Mouse (Mus musculus) E14TG2a.4 (cell line): ENCODE measurements around the gene Atp6v0b.

ENCODE experiments used
- H3K27me3 ChIP-seq: 2 replicates; pipeline ENCODE4 v1.6.1; 2014; ENCODE audit warnings: low read length, control low read depth; ENCODE audit not compliant: insufficient read depth
- H3K36me3 ChIP-seq: 2 replicates; pipeline ENCODE4 v1.6.1; 2014; ENCODE audit warnings: low read length, control low read depth; ENCODE audit not compliant: insufficient read depth
- H3K4me1 ChIP-seq: replicated peaks from 2 replicates; pipeline ENCODE4 v1.6.1; 2014; ENCODE audit warnings: low read depth, low read length, control low read depth
- H3K4me3 ChIP-seq: replicated peaks from 2 replicates; pipeline ENCODE4 v1.5.1; 2014; ENCODE audit warnings: mild to moderate bottlenecking, low read length
- H3K9me3 ChIP-seq: 2 replicates; pipeline ENCODE4 v1.6.1; 2014; ENCODE audit warnings: low read length, control low read depth
- CTCF ChIP-seq: conservative IDR thresholded peaks from 2 replicates; pipeline ENCODE4 v1.5.1; 2014; ENCODE audit warnings: low read length
- NANOG ChIP-seq: IDR thresholded peaks from 2 replicates; pipeline ENCODE4 v1.6.1; 2014; ENCODE audit warnings: borderline replicate concordance, low read length, mixed read lengths
- POU5F1 ChIP-seq: IDR thresholded peaks from 2 replicates; pipeline ENCODE4 v1.6.1; 2014; ENCODE audit warnings: low read length, borderline replicate concordance

Gene Atp6v0b

GRCm38 (mm10) chr4:117878301-117878700, 8.8 kb downstream of the Atp6v0b start:
- Histone ChIP-seq H3K4me3 (no peak overlapping the region), H3K36me3 (peaks cover 30% of the 10 kb centered on the region), H3K4me1 (peaks cover 32% of the 10 kb centered on the region), H3K27me3 (peaks cover 44% of the 10 kb centered on the region), H3K9me3 (no peaks in the 10 kb centered on the region)
- TF ChIP-seq CTCF = no peak
- no peak for TF ChIP-seq POU5F1

DNA sequence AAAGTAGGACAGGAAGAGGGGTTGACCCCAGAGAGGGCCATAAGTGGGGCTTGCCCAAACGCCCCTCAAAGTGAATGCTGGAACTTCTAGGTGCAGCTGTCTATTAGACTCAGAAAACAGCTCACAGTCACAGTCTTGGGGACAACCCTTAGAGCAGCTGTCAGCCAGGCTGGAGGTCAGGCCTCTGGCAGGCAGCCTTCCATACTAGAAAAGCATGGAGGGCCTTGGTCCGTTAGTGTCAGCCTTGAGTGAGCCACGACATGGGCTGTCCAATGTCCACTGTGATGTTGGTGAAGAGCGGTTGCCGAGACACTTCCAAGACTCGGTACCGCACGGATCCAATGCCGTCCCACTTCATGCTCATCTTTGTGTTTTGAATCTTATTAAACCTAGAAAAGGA, 13.5 kb downstream of the Atp6v0b start:
- TF ChIP-seq NANOG = no peak
- Histone ChIP-seq H3K4me1 (peaks cover 40% of the 10 kb centered on the region), H3K36me3 (peaks cover 21% of the 10 kb centered on the region), H3K4me3 (no peak overlapping the region), H3K27me3 (peaks cover 41% of the 10 kb centered on the region), H3K9me3 (no peaks in the 10 kb centered on the region)

DNA sequence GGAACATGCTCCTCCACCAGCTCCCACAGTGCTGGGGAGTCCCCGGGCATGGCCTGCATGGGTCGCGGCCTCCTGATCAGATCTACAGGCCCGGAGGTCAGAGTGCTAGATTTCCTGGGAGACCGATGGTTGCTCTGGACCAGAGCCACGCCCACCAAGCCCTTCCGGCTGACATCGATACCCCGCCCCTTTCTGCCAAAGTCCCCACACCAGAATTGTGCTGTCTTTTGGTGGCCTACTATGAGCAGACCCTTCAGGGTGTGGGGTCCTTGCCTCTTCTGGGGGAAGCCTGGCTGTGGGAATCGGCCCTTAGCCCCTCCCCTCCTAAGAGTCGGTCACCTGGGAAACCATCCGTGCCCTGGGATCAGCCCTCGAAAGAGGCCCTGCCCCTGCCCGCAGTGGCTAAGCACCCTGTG, 14.7 kb downstream of the Atp6v0b start, which contains the start of gene Ccdc24:
Gene Ccdc24 (minus strand): TSS at position 87 of the 416 bp plus-strand sequence.
- peak within 1 kb of the TSS; percentile 56 for H3K4me3 ChIP-seq
- no peaks in the 10 kb centered on the region for H3K9me3 ChIP-seq
- peaks cover 39% of the 10 kb centered on the region for H3K4me1 ChIP-seq
- no peak for TF ChIP-seq CTCF
- TF ChIP-seq POU5F1 = no peak
- TF ChIP-seq NANOG = no peak
- peaks cover 42% of the 10 kb centered on the region for H3K27me3 ChIP-seq
- H3K36me3 ChIP-seq = peaks cover 18% of the 10 kb centered on the region

- TF ChIP-seq NANOG = no peak
- TF ChIP-seq POU5F1 = no peak
- TF ChIP-seq CTCF = no peak
Observed at GRCm38 (mm10) chr4:117871787-117872186, 15.3 kb downstream of the Atp6v0b start.

GRCm38 (mm10) chr4:117870437-117870836, 16.7 kb downstream of the Atp6v0b start:
- Histone ChIP-seq H3K9me3 (no peaks in the 10 kb centered on the region), H3K27me3 (peaks cover 57% of the 10 kb centered on the region), H3K4me1 (peaks cover 39% of the 10 kb centered on the region), H3K4me3 (no peak overlapping the region), H3K36me3 (peaks cover 10% of the 10 kb centered on the region; the same call in 1 of the 2 replicates)
- TF ChIP-seq POU5F1 (no peak), NANOG (no peak)

More at GRCm38 (mm10) chr4:117871787-117872186, 15.3 kb downstream of the Atp6v0b start:
- H3K4me3 ChIP-seq = 0 out of 2 replicates have a peak overlapping the region, but pooled peaks have one; percentile 10
- peaks cover 46% of the 10 kb centered on the region for H3K27me3 ChIP-seq
- H3K36me3 ChIP-seq = peaks cover 11% of the 10 kb centered on the region
- H3K4me1 ChIP-seq = peaks cover 39% of the 10 kb centered on the region
- H3K9me3 ChIP-seq = no peaks in the 10 kb centered on the region

GRCm38 (mm10) chr4:117869317-117869716, 17.8 kb downstream of the Atp6v0b start:
- Histone ChIP-seq H3K9me3 (no peaks in the 10 kb centered on the region), H3K36me3 (peaks cover 18% of the 10 kb centered on the region; the same call in 1 of the 2 replicates), H3K27me3 (peaks cover 63% of the 10 kb centered on the region), H3K4me1 (peaks cover 39% of the 10 kb centered on the region), H3K4me3 (no peak overlapping the region; the same call in 1 of the 2 replicates)
- no peak for TF ChIP-seq CTCF

- Histone ChIP-seq H3K4me1 (peaks cover 46% of the 10 kb centered on the region), H3K4me3 (peak overlapping the region; percentile 29; the same call in 1 of the 2 replicates), H3K9me3 (no peaks in the 10 kb centered on the region), H3K27me3 (peaks cover 73% of the 10 kb centered on the region), H3K36me3 (peaks cover 11% of the 10 kb centered on the region; the same call in 1 of the 2 replicates)
- TF ChIP-seq CTCF = peak; percentile 55
- no peak for TF ChIP-seq POU5F1
Observed at GRCm38 (mm10) chr4:117867823-117868222, 19.3 kb downstream of the Atp6v0b start.

- TF ChIP-seq CTCF (no peak), POU5F1 (no peak), NANOG (no peak)
- H3K36me3 ChIP-seq = peaks cover 11% of the 10 kb centered on the region; the same call in 1 of the 2 replicates
- no peaks in the 10 kb centered on the region for H3K9me3 ChIP-seq
- H3K4me3 ChIP-seq = no peak overlapping the region
- H3K4me1 ChIP-seq = peaks cover 40% of the 10 kb centered on the region
- H3K27me3 ChIP-seq = peaks cover 73% of the 10 kb centered on the region
Observed at GRCm38 (mm10) chr4:117867000-117867399, 20.1 kb downstream of the Atp6v0b start.

GRCm38 (mm10) chr4:117866083-117866482, 21.1 kb downstream of the Atp6v0b start:
- H3K4me1 ChIP-seq = peaks cover 34% of the 10 kb centered on the region
- H3K9me3 ChIP-seq = no peaks in the 10 kb centered on the region
- H3K27me3 ChIP-seq = peaks cover 66% of the 10 kb centered on the region
- peaks cover 11% of the 10 kb centered on the region; the same call in 1 of the 2 replicates for H3K36me3 ChIP-seq
- no peak overlapping the region for H3K4me3 ChIP-seq
- TF ChIP-seq POU5F1 (no peak), NANOG (no peak), CTCF (no peak)
